Mouse (Mus musculus): ENCODE measurements at regions not wholly inside any gene's neighbourhood (a gene's known extent, or its start where the extent isn't known, plus 50 kb on each side); places are given as distances from the start of the nearest gene placed in this dataset.
A peak's percentile ranks its signal among the peaks of the same experiment; 100 is the strongest.

DNA sequence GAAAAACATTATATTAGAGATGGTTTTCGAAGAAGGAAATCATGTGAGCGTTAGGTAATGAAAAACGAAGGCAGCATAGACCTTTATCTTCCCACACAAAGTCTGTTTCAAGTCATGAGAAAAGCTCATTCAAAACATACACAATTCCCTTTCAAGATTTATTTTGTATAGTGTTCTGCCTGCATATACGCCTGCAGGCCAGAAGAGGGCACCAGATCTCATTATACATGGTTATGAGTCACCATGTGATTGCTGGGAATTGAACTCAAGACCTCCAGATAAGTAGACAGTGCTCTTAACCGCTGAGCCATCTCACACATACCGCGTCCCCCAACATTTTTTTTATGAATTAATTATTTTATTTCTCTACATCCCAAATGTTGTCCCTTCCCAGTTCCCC is 578.3 kb upstream of the Ccdc54 start:
- Histone ChIP-seq H3K4me1 (ENCODE audit: control insufficient read depth, insufficient read depth, low read length) (no peaks in the 10 kb centered on the region), H3K9me3 (ENCODE audit: control insufficient read depth, low read length) (0 out of 2 replicates have a peak, but pooled peaks cover 3% of the 10 kb centered on the region), H3K4me3 (ENCODE audit: low read depth, low read length) (no peak overlapping the region), H3K9ac (ENCODE audit: low read depth, low read length) (no peak overlapping the region), H3K36me3 (ENCODE audit: control insufficient read depth, insufficient read depth, low read length) (no peaks in the 10 kb centered on the region), H3K4me2 (ENCODE audit: low read depth, low read length) (no peak overlapping the region), H3K27ac (replicated peaks; ENCODE audit: low read depth, low read length) (no peak overlapping the region), H3K27me3 (replicated peaks; ENCODE audit: control insufficient read depth, insufficient read depth, low read length) (no peaks in the 10 kb centered on the region)
- 78% methylated on average over 7 of the region's 7 CpGs for WGBS
- ATAC-seq (ENCODE audit: low read depth) (no peak), DNase-seq (ENCODE audit: low spot score) (no peak)

DNA sequence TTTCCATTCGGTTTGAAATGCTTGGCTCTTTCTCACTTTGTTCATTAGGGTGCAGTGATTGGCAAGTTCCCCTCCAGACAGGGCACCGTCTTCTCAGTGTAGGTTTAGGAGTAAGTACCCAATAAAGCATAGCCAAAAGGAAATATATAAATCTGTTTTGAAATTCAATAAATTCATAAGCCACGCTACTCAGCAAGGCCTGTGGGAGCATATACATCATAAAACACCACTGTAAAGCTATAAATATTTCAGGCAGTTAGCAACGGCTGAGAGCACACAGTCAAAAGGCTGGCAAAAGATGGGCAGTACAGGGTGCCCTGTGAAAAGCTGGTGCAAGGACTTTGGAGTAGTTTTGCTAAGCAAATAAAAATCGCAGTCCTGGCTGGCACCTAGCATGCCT is 569.8 kb upstream of the Ccdc54 start:
- H3K4me1 ChIP-seq (ENCODE audit: control insufficient read depth, insufficient read depth, low read length) = no peaks in the 10 kb centered on the region
- DNase-seq (ENCODE audit: low spot score) = peak; percentile 2
- ATAC-seq (ENCODE audit: low read depth) = no peak
- H3K4me2 ChIP-seq (ENCODE audit: low read depth, low read length) = no peak overlapping the region
- H3K9ac ChIP-seq (ENCODE audit: low read depth, low read length) = no peak overlapping the region
- no peaks in the 10 kb centered on the region for H3K9me3 ChIP-seq (ENCODE audit: control insufficient read depth, low read length)
- no peak overlapping the region for H3K27ac ChIP-seq (replicated peaks; ENCODE audit: low read depth, low read length)
- no peaks in the 10 kb centered on the region for H3K27me3 ChIP-seq (replicated peaks; ENCODE audit: control insufficient read depth, insufficient read depth, low read length)
- no peak overlapping the region for H3K4me3 ChIP-seq (ENCODE audit: low read depth, low read length)
- 73% methylated on average over 5 of the region's 5 CpGs for WGBS
- H3K36me3 ChIP-seq (ENCODE audit: control insufficient read depth, insufficient read depth, low read length) = no peaks in the 10 kb centered on the region

DNA sequence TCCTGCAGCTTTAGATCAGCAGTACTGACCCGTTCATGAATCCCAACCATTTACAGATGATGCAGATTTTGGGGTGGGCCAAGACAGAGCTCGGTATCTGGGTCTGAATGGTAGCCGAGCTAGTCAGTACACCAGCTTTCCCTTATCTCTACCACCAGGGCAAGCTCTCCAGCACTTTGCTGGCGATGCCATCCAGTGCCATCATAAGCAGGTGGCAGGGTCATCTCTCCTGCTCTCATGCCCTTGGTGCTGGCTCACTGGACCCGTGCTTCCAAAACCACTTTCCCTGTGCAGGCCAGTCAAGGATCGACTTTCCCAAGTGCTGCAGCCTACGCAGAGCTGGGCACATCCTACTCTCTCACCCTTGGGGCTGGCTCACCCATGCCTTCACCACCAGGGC is 547.6 kb upstream of the Ccdc54 start:
- H3K27ac ChIP-seq (replicated peaks; ENCODE audit: low read depth, low read length) = no peak overlapping the region
- WGBS = 89% methylated on average over 7 of the region's 7 CpGs
- no peak overlapping the region for H3K9ac ChIP-seq (ENCODE audit: low read depth, low read length)
- no peaks in the 10 kb centered on the region for H3K27me3 ChIP-seq (replicated peaks; ENCODE audit: control insufficient read depth, insufficient read depth, low read length)
- H3K36me3 ChIP-seq (ENCODE audit: control insufficient read depth, insufficient read depth, low read length) = no peaks in the 10 kb centered on the region
- H3K4me1 ChIP-seq (ENCODE audit: control insufficient read depth, insufficient read depth, low read length) = no peaks in the 10 kb centered on the region
- no peak for ATAC-seq (ENCODE audit: low read depth)
- no peak overlapping the region for H3K4me2 ChIP-seq (ENCODE audit: low read depth, low read length)
- no peaks in the 10 kb centered on the region for H3K9me3 ChIP-seq (ENCODE audit: control insufficient read depth, low read length)
- no peak for DNase-seq (ENCODE audit: low spot score)
- H3K4me3 ChIP-seq (ENCODE audit: low read depth, low read length) = no peak overlapping the region

DNA sequence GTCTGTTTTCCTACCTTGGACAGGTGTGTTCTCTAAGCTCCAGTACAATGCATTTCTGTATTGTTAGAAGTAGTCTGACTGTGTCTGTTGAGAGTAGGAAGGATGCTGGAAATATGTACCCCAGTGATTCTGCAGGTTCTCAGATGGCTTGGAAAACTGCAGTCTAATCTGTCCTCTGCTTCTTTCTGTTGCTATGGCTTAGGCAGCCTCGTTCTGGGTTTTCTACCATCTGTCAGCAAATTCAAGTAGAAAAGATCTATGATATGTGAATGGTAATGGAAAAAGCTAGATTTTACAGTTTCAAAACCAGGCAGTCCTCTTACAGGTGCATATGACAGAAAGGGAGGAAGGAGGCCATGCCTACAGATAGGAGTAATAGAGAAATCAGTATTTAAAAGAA is 528.9 kb upstream of the Ccdc54 start:
- 70% methylated on average over 1 of the region's 1 CpGs for WGBS
- no peak overlapping the region for H3K27ac ChIP-seq (replicated peaks; ENCODE audit: low read depth, low read length)
- no peaks in the 10 kb centered on the region for H3K36me3 ChIP-seq (ENCODE audit: control insufficient read depth, insufficient read depth, low read length)

DNA sequence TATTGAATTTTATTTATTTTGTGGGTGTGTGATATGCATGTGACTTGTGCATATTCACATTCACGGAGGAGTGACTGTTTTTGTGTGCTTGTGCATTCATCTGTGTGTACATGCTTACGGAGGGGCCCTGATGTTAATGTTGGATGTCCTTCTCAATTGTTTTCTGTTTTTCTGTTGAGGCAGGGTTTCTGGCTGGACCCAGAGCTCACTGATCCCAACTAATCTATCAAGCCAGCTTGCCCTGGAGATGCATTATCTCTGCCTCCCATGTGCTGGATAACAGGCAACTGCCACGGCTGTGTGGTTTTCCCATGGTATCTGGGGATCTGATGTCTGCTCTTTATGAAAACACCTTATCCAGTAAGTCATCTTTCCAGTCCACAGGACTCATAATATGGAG is 527.4 kb upstream of the Ccdc54 start:
- Histone ChIP-seq H3K4me1 (ENCODE audit: control insufficient read depth, insufficient read depth, low read length) (peaks cover 7% of the 10 kb centered on the region), H3K4me2 (ENCODE audit: low read depth, low read length) (peak overlapping the region; percentile 40; the same call in 1 of the 2 replicates), H3K4me3 (ENCODE audit: low read depth, low read length) (no peak overlapping the region), H3K9ac (ENCODE audit: low read depth, low read length) (no peak overlapping the region), H3K36me3 (ENCODE audit: control insufficient read depth, insufficient read depth, low read length) (no peaks in the 10 kb centered on the region), H3K9me3 (ENCODE audit: control insufficient read depth, low read length) (no peaks in the 10 kb centered on the region), H3K27me3 (replicated peaks; ENCODE audit: control insufficient read depth, insufficient read depth, low read length) (no peaks in the 10 kb centered on the region), H3K27ac (replicated peaks; ENCODE audit: low read depth, low read length) (no peak overlapping the region)
- WGBS = 38% methylated on average over 3 of the region's 3 CpGs
- peak; percentile 3 for DNase-seq (ENCODE audit: low spot score)
- ATAC-seq (ENCODE audit: low read depth) = no peak

More for the DNA sequence above, 528.9 kb upstream of the Ccdc54 start:
- Histone ChIP-seq H3K9ac (ENCODE audit: low read depth, low read length) (no peak overlapping the region), H3K4me3 (ENCODE audit: low read depth, low read length) (no peak overlapping the region), H3K9me3 (ENCODE audit: control insufficient read depth, low read length) (no peaks in the 10 kb centered on the region), H3K27me3 (replicated peaks; ENCODE audit: control insufficient read depth, insufficient read depth, low read length) (no peaks in the 10 kb centered on the region), H3K4me1 (ENCODE audit: control insufficient read depth, insufficient read depth, low read length) (peaks cover 7% of the 10 kb centered on the region), H3K4me2 (ENCODE audit: low read depth, low read length) (no peak overlapping the region)
- DNase-seq (ENCODE audit: low spot score) (no peak), ATAC-seq (ENCODE audit: low read depth) (no peak)

DNA sequence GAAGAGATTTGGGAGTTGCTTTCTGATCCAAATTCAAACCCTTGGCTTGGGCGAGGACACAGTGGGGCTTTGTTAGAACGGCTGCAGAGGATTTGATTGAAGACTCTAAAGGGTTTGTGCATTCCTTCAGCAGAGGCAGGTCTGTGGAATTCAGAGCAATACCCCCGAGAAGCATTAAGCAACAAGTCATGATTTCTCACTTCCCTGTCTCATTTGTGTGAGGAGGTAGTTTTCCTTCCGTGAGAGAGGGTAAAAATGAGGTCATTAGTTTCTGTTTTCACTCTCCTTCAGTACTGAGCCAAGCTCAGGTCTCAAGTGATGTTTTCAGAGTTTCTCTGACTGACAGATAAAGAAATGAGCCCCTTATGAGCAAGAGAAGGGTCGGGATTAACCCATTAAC is 526.9 kb upstream of the Ccdc54 start:
- H3K4me2 ChIP-seq (ENCODE audit: low read depth, low read length) = peak overlapping the region; percentile 40
- peak overlapping the region; percentile 44 for H3K27ac ChIP-seq (replicated peaks; ENCODE audit: low read depth, low read length)
- H3K9ac ChIP-seq (ENCODE audit: low read depth, low read length) = no peak overlapping the region
- ATAC-seq (ENCODE audit: low read depth) (peak; percentile 65), DNase-seq (ENCODE audit: low spot score) (peak; percentile 65)
- no peaks in the 10 kb centered on the region for H3K27me3 ChIP-seq (replicated peaks; ENCODE audit: control insufficient read depth, insufficient read depth, low read length)
- no peaks in the 10 kb centered on the region for H3K36me3 ChIP-seq (ENCODE audit: control insufficient read depth, insufficient read depth, low read length)
- 5% methylated on average over 5 of the region's 5 CpGs for WGBS
- 0 out of 2 replicates have a peak overlapping the region, but pooled peaks have one; percentile 11 for H3K4me3 ChIP-seq (ENCODE audit: low read depth, low read length)
- H3K9me3 ChIP-seq (ENCODE audit: control insufficient read depth, low read length) = no peaks in the 10 kb centered on the region
- H3K4me1 ChIP-seq (ENCODE audit: control insufficient read depth, insufficient read depth, low read length) = peaks cover 7% of the 10 kb centered on the region

DNA sequence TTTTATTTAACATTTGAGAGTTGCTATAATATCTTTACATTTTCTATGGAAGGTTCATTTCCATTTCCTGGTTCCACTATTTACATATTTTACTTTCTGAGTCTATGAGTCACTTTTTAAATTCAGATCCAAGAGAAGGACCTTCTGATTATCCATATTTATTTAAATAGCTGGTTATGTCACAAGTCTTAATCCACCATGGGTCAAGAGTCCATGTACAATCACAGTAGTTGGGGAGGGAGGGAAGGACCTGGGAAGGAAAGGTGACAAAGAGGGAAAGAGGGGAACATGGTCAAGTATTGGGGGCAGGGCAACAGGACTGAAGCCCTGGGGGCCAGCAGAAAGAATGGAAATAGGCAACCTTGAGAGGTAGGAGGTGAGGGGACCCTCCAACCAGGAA is 518.9 kb upstream of the Ccdc54 start:
- ATAC-seq (ENCODE audit: low read depth) (no peak), DNase-seq (ENCODE audit: low spot score) (no peak)
- Histone ChIP-seq H3K4me2 (ENCODE audit: low read depth, low read length) (no peak overlapping the region), H3K27ac (replicated peaks; ENCODE audit: low read depth, low read length) (no peak overlapping the region), H3K4me1 (ENCODE audit: control insufficient read depth, insufficient read depth, low read length) (no peaks in the 10 kb centered on the region), H3K4me3 (ENCODE audit: low read depth, low read length) (no peak overlapping the region), H3K36me3 (ENCODE audit: control insufficient read depth, insufficient read depth, low read length) (no peaks in the 10 kb centered on the region), H3K27me3 (replicated peaks; ENCODE audit: control insufficient read depth, insufficient read depth, low read length) (no peaks in the 10 kb centered on the region), H3K9ac (ENCODE audit: low read depth, low read length) (no peak overlapping the region), H3K9me3 (ENCODE audit: control insufficient read depth, low read length) (no peaks in the 10 kb centered on the region)

DNA sequence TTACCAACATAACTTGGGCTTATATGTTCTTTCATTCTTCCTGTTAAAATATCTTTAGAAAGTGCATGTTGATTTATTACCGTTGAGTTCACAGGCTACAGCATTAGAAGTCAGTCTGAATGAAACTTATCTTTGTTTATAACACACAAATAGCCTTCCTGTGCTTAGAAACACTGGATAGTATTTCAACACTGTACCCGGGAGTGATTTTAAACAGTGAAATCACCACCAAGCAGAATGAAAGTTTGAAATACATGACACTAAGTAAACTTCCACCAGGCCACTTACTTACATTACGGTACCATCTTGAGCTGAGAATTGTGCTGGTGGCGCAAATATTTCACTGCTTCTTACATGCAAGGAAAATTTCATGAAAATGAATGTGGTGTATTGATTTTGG is 516.5 kb upstream of the Ccdc54 start:
- Histone ChIP-seq H3K9me3 (ENCODE audit: control insufficient read depth, low read length) (no peaks in the 10 kb centered on the region), H3K27me3 (replicated peaks; ENCODE audit: control insufficient read depth, insufficient read depth, low read length) (no peaks in the 10 kb centered on the region), H3K4me1 (ENCODE audit: control insufficient read depth, insufficient read depth, low read length) (no peaks in the 10 kb centered on the region), H3K4me3 (ENCODE audit: low read depth, low read length) (no peak overlapping the region), H3K36me3 (ENCODE audit: control insufficient read depth, insufficient read depth, low read length) (no peaks in the 10 kb centered on the region), H3K9ac (ENCODE audit: low read depth, low read length) (no peak overlapping the region), H3K27ac (replicated peaks; ENCODE audit: low read depth, low read length) (no peak overlapping the region), H3K4me2 (ENCODE audit: low read depth, low read length) (no peak overlapping the region)
- DNase-seq (ENCODE audit: low spot score) (no peak), ATAC-seq (ENCODE audit: low read depth) (no peak)
- WGBS = 64% methylated on average over 4 of the region's 4 CpGs

DNA sequence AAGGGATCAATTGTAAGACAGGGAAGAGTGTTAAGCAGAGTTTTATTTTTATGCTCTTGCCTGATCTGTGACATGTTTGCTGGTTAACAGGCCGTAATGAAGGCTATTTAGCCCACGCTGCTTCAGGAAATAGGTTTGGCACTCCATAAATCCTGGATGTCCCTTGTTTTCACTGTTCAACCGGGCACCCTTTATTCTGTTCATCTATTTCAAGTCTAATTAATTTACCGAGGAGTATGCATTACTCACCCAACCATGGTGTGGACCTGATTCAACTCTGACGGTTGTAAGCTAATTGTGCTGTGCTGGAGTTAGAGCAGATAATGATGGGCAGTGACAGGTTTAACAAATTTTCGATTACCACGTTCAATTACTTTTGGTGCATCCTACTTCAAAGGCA is 495.6 kb upstream of the Ccdc54 start:
- Histone ChIP-seq H3K4me1 (ENCODE audit: control insufficient read depth, insufficient read depth, low read length) (no peaks in the 10 kb centered on the region), H3K27ac (replicated peaks; ENCODE audit: low read depth, low read length) (no peak overlapping the region), H3K36me3 (ENCODE audit: control insufficient read depth, insufficient read depth, low read length) (no peaks in the 10 kb centered on the region), H3K4me3 (ENCODE audit: low read depth, low read length) (no peak overlapping the region), H3K9ac (ENCODE audit: low read depth, low read length) (no peak overlapping the region), H3K9me3 (ENCODE audit: control insufficient read depth, low read length) (no peaks in the 10 kb centered on the region), H3K4me2 (ENCODE audit: low read depth, low read length) (no peak overlapping the region), H3K27me3 (replicated peaks; ENCODE audit: control insufficient read depth, insufficient read depth, low read length) (no peaks in the 10 kb centered on the region)
- no peak for ATAC-seq (ENCODE audit: low read depth)
- DNase-seq (ENCODE audit: low spot score) = no peak
- WGBS = 71% methylated on average over 7 of the region's 7 CpGs
